Mouse (Mus musculus): ENCODE data around the gene Exoc3l4. TPM values are rescaled to one million over a fixed set of nuclear protein-coding genes. Genes with fewer than 3 reads are reported as not detected.

The Exoc3l4 gene
- polyA plus RNA-seq, 1 experiment from 2014 or later = 10.2 TPM

- Histone ChIP-seq H3K4me1 (peaks cover 31% of the 10 kb centered on the region), H3K9me3 (no peaks in the 10 kb centered on the region), H3K9ac (peak overlapping the region; percentile 94; the same call in 1 of the 2 replicates), H3K4me2 (peak overlapping the region; percentile 91), H3K36me3 (no peaks in the 10 kb centered on the region), H3K4me3 (peak overlapping the region; percentile 82; the same call in 1 of the 2 replicates), H3K27me3 (replicated peaks) (no peaks in the 10 kb centered on the region), H3K27ac (replicated peaks) (no peak overlapping the region)
- ATAC-seq (ENCODE audit: extremely low read depth, insufficient number of reproducible peaks, low FRiP score, low TSS enrichment) = no peak
- 70% methylated on average over 12 of the region's 12 CpGs for WGBS
Observed at GRCm38 (mm10) chr12:111378812-111379211, 38.0 kb upstream of the Exoc3l4 start.

DNA sequence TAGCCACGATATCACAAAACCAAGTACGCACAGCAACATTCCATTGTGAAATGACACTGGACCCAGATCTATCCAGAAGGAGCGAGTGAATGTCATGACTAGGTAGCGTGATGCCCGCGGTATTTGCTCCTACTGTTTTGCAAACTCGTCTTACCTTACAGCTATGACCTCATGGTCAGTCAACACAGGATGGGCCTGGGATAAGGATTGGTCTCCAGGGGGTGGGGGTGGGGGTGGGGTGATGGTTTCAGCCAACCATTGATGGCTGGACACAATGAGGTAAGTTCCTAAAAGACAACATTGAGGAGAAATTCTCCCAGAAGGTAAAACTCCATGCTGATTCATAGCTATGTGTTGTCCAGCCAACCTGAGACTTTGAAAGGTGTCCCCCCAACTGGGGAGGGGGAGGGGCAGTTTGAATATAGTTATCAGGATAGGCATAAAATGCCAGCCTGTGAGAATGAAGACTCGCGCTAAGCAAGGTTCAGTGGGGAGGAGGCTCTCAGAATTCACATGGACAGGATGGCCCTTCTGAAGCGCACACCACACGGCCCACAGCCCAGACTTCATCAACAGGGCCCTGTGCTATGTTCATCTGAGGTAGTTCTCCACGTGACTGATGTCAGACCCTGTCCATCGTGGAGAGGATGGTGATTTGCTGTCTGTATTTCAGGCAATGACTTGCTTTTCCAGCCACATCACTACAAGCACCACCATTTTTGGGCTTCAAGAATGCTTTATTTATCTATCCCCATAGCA lies 30.8 kb upstream of the Exoc3l4 start:
- ATAC-seq (ENCODE audit: extremely low read depth, insufficient number of reproducible peaks, low FRiP score, low TSS enrichment) = peak; percentile 45; the same call in 1 of the 2 replicates
- 75% methylated on average over 13 of the region's 13 CpGs for WGBS

DNA sequence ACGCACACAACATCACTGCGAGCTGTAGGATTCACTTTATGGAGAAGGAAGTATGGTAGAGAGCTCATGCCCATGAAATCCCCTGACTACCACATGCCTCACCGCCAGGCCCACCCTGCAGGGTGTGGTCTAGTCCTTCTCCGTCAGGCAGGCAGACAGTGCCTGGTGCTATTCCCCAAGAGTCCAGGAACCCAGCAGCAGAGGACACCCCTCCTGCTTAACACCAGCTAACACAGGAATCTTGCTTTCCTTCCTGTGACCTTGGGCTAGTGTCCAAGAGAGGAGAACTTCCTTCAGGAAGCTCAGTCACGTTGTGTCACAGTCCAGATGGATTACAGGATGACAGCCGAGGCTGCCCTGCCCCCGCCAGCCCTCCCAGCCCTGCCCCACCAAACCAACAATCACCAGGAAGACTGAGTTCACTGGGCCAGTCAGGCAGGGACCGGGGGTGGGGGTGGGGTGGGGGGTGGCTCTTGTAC lies 30.1 kb upstream of the Exoc3l4 start:
- Histone ChIP-seq H3K9ac (0 out of 2 replicates have a peak overlapping the region, but pooled peaks have one; percentile 14), H3K27me3 (replicated peaks) (no peaks in the 10 kb centered on the region), H3K9me3 (no peaks in the 10 kb centered on the region; the same call in 1 of the 2 replicates), H3K27ac (replicated peaks) (peak overlapping the region; percentile 72), H3K36me3 (no peaks in the 10 kb centered on the region), H3K4me2 (peak overlapping the region; percentile 33; the same call in 1 of the 2 replicates), H3K4me1 (peaks cover 14% of the 10 kb centered on the region), H3K4me3 (no peak overlapping the region)
- 28% methylated on average over 8 of the region's 8 CpGs for WGBS
- peak; percentile 66; the same call in 1 of the 2 replicates for ATAC-seq (ENCODE audit: extremely low read depth, insufficient number of reproducible peaks, low FRiP score, low TSS enrichment)

More for the DNA sequence above, 30.8 kb upstream of the Exoc3l4 start:
- peaks cover 14% of the 10 kb centered on the region for H3K4me1 ChIP-seq
- H3K4me2 ChIP-seq = peak overlapping the region; percentile 33; the same call in 1 of the 2 replicates
- H3K36me3 ChIP-seq = no peaks in the 10 kb centered on the region
- no peak overlapping the region for H3K9ac ChIP-seq
- H3K9me3 ChIP-seq = no peaks in the 10 kb centered on the region; the same call in 1 of the 2 replicates
- H3K27me3 ChIP-seq (replicated peaks) = no peaks in the 10 kb centered on the region
- peak overlapping the region; percentile 72 for H3K27ac ChIP-seq (replicated peaks)
- H3K4me3 ChIP-seq = no peak overlapping the region

GRCm38 (mm10) chr12:111387146-111387545 lies 29.7 kb upstream of the Exoc3l4 start:
- no peak for ATAC-seq (ENCODE audit: extremely low read depth, insufficient number of reproducible peaks, low FRiP score, low TSS enrichment)
- H3K4me2 ChIP-seq = peak overlapping the region; percentile 33; the same call in 1 of the 2 replicates
- H3K9ac ChIP-seq = 0 out of 2 replicates have a peak overlapping the region, but pooled peaks have one; percentile 14
- 80% methylated on average over 4 of the region's 4 CpGs for WGBS
- no peak overlapping the region for H3K4me3 ChIP-seq
- no peaks in the 10 kb centered on the region for H3K27me3 ChIP-seq (replicated peaks)
- H3K27ac ChIP-seq (replicated peaks) = peak overlapping the region; percentile 72
- no peaks in the 10 kb centered on the region for H3K36me3 ChIP-seq
- no peaks in the 10 kb centered on the region; the same call in 1 of the 2 replicates for H3K9me3 ChIP-seq
- H3K4me1 ChIP-seq = peaks cover 14% of the 10 kb centered on the region

GRCm38 (mm10) chr12:111394008-111394407 lies 22.8 kb upstream of the Exoc3l4 start:
- no peaks in the 10 kb centered on the region for H3K9me3 ChIP-seq
- H3K9ac ChIP-seq = no peak overlapping the region
- ATAC-seq (ENCODE audit: extremely low read depth, insufficient number of reproducible peaks, low FRiP score, low TSS enrichment) = no peak
- H3K4me1 ChIP-seq = peaks cover 13% of the 10 kb centered on the region
- H3K4me3 ChIP-seq = no peak overlapping the region
- H3K27me3 ChIP-seq (replicated peaks) = peaks cover 17% of the 10 kb centered on the region
- 76% methylated on average over 6 of the region's 6 CpGs for WGBS
- no peak overlapping the region for H3K4me2 ChIP-seq
- no peak overlapping the region for H3K27ac ChIP-seq (replicated peaks)
- H3K36me3 ChIP-seq = no peaks in the 10 kb centered on the region

DNA sequence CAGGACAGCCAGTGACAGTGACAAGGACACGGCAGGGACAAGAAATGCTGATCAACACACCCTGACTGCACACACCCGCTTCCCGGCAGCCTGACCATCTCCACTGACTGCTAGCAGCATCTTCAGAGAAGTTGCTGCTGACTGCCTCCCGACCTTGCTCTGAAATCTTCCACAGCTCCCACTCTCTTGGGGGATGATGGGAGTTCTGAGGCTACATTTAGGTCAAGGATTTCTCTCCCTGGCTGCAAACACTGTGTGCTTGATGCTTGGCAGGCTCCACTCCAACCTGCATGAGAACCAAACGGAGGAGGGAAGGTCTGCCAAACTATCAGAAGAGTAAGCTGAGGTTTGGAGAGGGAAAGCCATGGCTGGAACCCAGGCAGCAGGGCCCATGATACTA lies 19.8 kb upstream of the Exoc3l4 start:
- peaks cover 22% of the 10 kb centered on the region for H3K27me3 ChIP-seq (replicated peaks)
- H3K36me3 ChIP-seq = no peaks in the 10 kb centered on the region
- no peak overlapping the region for H3K9ac ChIP-seq
- ATAC-seq (ENCODE audit: extremely low read depth, insufficient number of reproducible peaks, low FRiP score, low TSS enrichment) = no peak
- no peaks in the 10 kb centered on the region for H3K9me3 ChIP-seq
- H3K4me1 ChIP-seq = peaks cover 18% of the 10 kb centered on the region
- H3K4me2 ChIP-seq = no peak overlapping the region
- no peak overlapping the region for H3K4me3 ChIP-seq
- H3K27ac ChIP-seq (replicated peaks) = 0 out of 2 replicates have a peak overlapping the region, but pooled peaks have one; percentile 20
- WGBS = 42% methylated on average over 5 of the region's 5 CpGs

DNA sequence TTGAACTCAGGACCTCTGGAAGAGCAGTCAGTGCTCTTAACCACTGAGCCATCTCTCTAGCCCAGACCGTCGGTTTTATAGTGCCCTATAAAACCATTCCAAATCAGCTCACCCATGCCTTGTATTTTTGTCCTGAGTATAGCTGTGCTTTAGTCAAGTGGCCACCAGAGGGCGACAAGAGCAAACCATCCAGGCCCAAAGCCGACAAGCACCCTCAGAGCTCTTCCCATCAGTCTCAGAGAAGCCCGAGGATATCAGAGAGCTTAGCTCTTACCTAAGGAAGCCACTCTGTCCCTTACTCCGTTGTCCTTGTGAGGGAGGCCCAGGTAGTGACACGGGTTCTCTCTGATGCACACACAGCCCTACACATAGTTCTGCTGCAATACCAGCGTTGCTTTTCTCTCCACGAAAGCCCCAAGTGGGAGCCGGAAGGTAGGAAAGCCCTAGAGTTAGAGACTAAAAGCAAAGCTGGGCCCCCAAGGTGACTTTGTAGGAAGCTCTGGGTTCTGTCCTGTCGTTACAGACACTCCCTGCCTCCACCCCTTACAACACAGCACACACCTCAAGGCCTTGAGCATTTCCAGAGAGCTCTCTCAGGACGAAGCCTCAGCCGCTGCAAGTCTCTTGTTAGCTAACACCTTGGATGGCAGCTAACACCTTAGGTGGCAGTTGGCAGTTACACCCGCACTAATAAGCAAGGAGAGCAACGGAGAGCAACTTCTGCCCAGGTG lies 15.2 kb upstream of the Exoc3l4 start:
- H3K4me2 ChIP-seq = peak overlapping the region; percentile 24; the same call in 1 of the 2 replicates
- H3K27ac ChIP-seq (replicated peaks) = no peak overlapping the region
- H3K9me3 ChIP-seq = no peaks in the 10 kb centered on the region
- H3K9ac ChIP-seq = 0 out of 2 replicates have a peak overlapping the region, but pooled peaks have one; percentile 37
- H3K27me3 ChIP-seq (replicated peaks) = peaks cover 34% of the 10 kb centered on the region
- WGBS = 18% methylated on average over 15 of the region's 15 CpGs
- H3K4me1 ChIP-seq = peaks cover 18% of the 10 kb centered on the region
- H3K4me3 ChIP-seq = no peak overlapping the region
- no peaks in the 10 kb centered on the region for H3K36me3 ChIP-seq
- no peak for ATAC-seq (ENCODE audit: extremely low read depth, insufficient number of reproducible peaks, low FRiP score, low TSS enrichment)

DNA sequence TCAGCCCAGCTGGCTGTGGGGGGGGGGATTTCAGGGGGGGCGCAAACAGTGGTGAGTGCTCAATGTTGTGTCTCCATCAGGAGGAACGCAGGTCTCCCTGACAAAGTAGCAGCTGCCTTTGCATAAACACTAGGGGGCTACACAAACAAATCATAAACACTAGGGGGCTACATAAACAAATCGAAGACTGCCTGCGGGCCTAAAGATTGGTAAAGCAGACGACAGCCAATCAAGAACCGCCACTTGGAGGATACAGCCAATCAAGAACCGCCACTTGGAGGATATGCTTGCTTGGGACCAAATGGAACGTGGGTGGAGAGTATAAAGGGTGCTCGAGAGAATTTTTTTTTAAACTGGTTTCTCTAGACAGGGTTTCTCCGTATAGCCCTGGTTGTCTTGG lies 11.9 kb upstream of the Exoc3l4 start:
- Histone ChIP-seq H3K9ac (no peak overlapping the region), H3K27me3 (replicated peaks) (peaks cover 62% of the 10 kb centered on the region), H3K36me3 (no peaks in the 10 kb centered on the region), H3K4me3 (no peak overlapping the region), H3K4me1 (peaks cover 14% of the 10 kb centered on the region), H3K9me3 (no peaks in the 10 kb centered on the region), H3K4me2 (no peak overlapping the region), H3K27ac (replicated peaks) (no peak overlapping the region)
- WGBS = 50% methylated on average over 10 of the region's 10 CpGs
- no peak for ATAC-seq (ENCODE audit: extremely low read depth, insufficient number of reproducible peaks, low FRiP score, low TSS enrichment)

DNA sequence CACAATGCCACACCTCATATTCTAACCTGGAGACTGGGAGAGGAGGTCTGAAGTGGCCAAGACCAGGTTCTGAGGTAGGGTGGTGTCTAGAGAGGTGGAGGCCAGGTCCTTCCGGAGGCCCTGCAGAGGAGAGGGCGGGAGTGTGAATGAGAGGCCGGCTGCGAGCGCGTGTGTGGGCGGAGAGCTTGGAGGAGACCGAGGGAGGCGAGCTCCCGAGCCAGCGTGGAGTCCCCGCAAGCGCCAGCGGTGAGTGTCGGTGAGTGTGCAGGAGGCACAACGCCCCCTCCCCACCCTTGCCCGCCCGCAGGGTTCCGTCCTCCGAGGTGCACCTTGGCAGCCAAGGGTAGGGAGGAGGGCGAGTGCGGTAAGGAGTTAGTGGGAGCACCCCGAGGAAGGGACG lies 10.2 kb upstream of the Exoc3l4 start, which contains the start of gene Lbhd2:
Lbhd2 (plus strand) TSS at position 188 of the 400 bp plus-strand sequence.
- H3K36me3 ChIP-seq = no peaks in the 10 kb centered on the region
- 3% methylated on average over 24 of the region's 24 CpGs for WGBS
- H3K27ac ChIP-seq (replicated peaks) = no peak within 1 kb of the TSS
- H3K27me3 ChIP-seq (replicated peaks) = peaks cover 67% of the 10 kb centered on the region
- H3K4me3 ChIP-seq = peak within 1 kb of the TSS; percentile 40
- peak within 1 kb of the TSS; percentile 65 for H3K4me2 ChIP-seq
- ATAC-seq (ENCODE audit: extremely low read depth, insufficient number of reproducible peaks, low FRiP score, low TSS enrichment) = no peak
- H3K4me1 ChIP-seq = peaks cover 14% of the 10 kb centered on the region
- H3K9ac ChIP-seq = peak within 1 kb of the TSS; percentile 74
- no peaks in the 10 kb centered on the region for H3K9me3 ChIP-seq

DNA sequence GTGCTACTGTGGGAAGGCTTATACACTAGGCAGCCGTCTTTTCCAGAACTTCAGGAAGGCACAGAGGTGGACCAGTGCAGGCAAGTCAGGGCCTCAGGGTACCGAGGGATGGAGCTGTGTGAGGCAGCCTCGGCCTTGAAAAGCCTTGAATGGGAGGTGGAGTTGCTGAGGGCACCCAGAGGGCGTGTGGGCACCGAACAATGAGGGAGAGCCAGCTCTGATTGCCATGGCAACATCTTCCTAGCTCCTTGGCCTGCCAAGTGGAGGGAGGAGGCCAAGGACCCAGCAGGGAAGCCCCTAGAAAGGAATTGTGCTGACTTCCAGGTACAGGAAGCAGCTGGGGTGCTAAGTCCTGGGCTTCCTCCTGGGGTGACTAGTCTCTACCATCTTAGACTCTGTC lies 7.2 kb upstream of the Exoc3l4 start:
- no peak overlapping the region for H3K27ac ChIP-seq (replicated peaks)
- ATAC-seq (ENCODE audit: extremely low read depth, insufficient number of reproducible peaks, low FRiP score, low TSS enrichment) = no peak
- no peaks in the 10 kb centered on the region for H3K9me3 ChIP-seq
- H3K4me3 ChIP-seq = no peak overlapping the region
- WGBS = 43% methylated on average over 5 of the region's 5 CpGs
- peaks cover 53% of the 10 kb centered on the region for H3K27me3 ChIP-seq (replicated peaks)
- no peaks in the 10 kb centered on the region for H3K36me3 ChIP-seq
- H3K4me2 ChIP-seq = no peak overlapping the region
- H3K9ac ChIP-seq = no peak overlapping the region
- peaks cover 34% of the 10 kb centered on the region for H3K4me1 ChIP-seq
